Mouse (Mus musculus) lung, adult 2 months (tissue): ENCODE measurements at regions not wholly inside any gene's neighbourhood (a gene's known extent, or its start where the extent isn't known, plus 50 kb on each side); places are given as distances from the start of the nearest gene placed in this dataset.

ENCODE experiments used
- CTCF ChIP-seq: fragments of 200-500 bp; IDR thresholded peaks from 2 replicates; pipeline ENCODE4 v1.5.1; 2011; ENCODE audit warnings: mild to moderate bottlenecking, low read length, control low read depth; ENCODE audit not compliant: insufficient read depth
- POLR2A ChIP-seq: fragments of 200-500 bp; IDR thresholded peaks from 2 replicates; pipeline ENCODE4 v1.6.1; 2011; ENCODE audit warnings: low read depth, mild to moderate bottlenecking, control low read depth, low read length, borderline replicate concordance; ENCODE audit errors: extremely low read depth

DNA sequence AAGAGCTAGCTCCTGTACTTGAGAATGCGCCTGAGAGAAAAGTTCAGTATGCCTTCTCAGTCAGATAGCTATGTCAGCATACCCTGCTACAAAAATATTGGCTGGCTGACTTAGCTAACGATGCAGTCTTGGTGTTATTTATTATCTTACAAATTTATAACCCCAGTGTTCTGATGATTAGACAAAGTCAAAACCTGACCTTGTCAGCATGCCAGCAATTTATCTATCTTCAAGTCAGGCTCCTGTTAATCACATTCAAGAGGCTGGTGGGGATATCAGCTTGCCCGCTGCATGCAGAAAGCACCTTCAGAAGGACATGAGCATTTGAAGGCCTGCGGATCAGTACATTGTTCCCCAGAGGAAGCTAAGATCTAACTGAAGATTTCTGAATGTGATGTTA lies 146.0 kb upstream of the Plxnc1 start:
- TF ChIP-seq POLR2A (no peak), CTCF (no peak)
